Mouse (Mus musculus) duodenum, adult 2 months (tissue): ENCODE measurements around the gene Tarbp1. TPM values are rescaled to one million over a fixed set of nuclear protein-coding genes. Genes with fewer than 3 reads are reported as not detected.

Experiments
- polyA plus RNA-seq: library from polyadenylated mRNA; depleted of rRNA; stranded (reverse); fragments of >200 nt; gene quantifications from 2 replicates; pipeline ENCODE4 v1.2.3, GENCODE M21; 2012; ENCODE audit warnings: low replicate concordance; rRNA removed

Gene Tarbp1
- 0.81 and 2.0 TPM in 2 replicates for polyA plus RNA-seq

DNA sequence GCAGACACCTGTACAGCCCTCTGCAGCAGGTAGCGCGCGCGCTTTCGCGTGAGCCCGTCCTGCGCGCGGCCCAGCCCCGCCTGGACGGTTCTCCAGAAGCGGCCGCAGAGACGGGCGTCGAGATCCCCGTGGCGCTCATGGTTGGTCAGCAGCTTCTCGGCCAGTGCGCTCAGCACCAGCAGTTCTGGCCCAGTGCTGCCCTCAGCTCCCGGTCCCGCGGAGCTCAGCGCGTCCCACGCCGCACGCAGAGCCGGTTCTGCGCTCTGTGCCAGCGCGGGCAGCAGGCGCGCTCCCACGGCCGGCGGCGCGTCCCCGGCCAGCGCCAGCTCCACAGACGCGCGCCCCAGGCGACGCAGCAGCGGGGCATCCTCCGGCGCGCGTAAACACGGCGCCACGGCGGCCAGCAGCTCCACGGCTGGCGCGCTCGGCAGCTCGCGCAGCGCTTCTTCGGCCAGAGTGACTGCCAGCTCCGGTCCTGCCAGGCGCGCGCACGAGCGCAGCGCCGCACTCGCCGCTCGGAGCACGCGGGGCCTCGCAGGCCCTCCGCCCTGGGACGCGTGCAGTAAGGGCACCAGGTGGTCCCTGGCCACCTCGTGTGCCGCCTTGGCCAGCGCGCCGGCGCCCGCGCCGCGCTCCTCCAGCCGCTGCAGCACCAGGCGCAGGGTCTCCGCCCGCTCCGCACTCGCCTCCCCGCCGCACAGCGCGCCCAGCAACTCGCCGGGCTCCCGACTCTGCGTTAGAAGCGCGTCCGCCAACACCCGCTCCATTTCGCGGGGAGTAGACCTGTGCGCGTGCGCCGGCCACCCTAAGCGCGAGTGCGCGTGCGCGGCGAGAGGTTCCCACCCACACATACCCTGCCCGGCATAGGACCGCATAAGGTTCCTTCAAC, at the start of gene Tarbp1:
TSS of gene Tarbp1 (minus strand) at position 767 of the 889 bp plus-strand sequence.

DNA sequence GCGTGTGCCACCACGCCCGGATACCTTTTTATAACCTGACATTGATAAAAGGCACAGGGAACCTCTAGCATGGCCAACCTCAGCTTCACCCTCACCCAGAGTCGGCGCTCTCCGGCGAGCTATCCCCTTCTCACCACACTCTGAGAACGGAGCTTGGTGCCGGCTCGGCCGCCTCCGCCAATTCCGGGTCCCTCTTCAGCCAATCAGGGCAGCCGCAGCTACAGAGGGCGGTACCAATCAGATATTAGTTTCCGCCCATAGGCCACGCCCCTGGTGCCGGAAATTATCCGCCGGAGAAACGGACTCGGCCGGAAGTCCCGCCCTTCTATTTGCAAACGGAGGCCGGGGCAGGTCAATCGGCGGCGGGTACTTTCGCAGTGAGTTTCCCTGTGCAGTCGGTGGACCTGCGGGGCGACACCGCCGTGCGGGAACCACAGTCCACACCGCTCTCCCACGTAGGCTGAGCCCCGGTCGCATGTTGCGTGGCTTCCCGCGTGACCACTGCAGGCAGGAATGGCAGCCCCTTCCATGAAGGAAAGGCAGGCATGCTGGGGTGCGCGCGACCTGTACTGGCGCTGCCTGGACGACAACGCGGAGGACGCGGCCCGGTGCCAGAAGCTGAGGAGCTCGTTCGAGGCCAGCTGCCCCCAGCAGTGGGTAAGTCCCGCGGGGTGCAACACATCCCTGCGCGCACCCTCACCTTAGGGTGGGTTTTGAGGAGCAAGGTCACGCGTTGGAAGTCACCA, 52.5 kb downstream of the Tarbp1 start, which contains the start of gene Coa6:
TSS of gene Coa6 (plus strand) at position 342 of the 746 bp plus-strand sequence.

Other genes with a start within 250 kb of the Tarbp1 start
- 0.07 and 0.14 TPM in 2 replicates for gene Slc35f3, start 176.5 kb downstream of the Tarbp1 start, polyA plus RNA-seq
- gene Coa6, start 52.5 kb downstream of the Tarbp1 start, polyA plus RNA-seq = 51.0 and 57.3 TPM in 2 replicates
- gene Irf2bp2, start 118.9 kb upstream of the Tarbp1 start, polyA plus RNA-seq = 75.2 and 81.3 TPM in 2 replicates